Comparison of ENCODE assay signal across 12 mouse cellular contexts in the genomic region with DNA sequence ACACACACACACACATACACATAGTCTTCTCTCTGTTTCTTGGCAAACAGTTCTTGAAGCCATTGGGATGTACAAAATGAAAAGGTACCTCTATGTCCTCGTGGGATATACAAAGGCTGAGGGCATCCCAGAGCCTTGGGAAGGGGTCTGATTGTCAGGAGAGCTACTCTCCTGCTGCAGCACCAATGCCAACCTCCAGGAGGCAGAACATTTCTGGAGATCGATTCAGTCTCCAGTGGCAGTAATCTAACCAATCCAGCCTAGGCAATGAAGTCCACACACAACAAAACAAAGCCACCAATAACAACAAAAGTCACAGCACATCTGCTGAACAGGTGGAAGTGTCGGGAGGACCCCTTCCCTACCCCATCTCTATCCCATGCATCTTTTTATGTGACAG. TPM values are rescaled to one million over a fixed set of nuclear protein-coding genes. Genes with fewer than 3 reads are reported as not detected.
A peak's percentile ranks its signal among the peaks of the same experiment; 100 is the strongest.
DNase-seq lines count a peak whose midpoint lies in the region; ATAC-seq and TF ChIP-seq lines count a peak whose summit lies in the region.
"Had no signal": no experiment of that assay in that cellular context is flagged by ENCODE, and none has a peak within 500 bp of the region (broad histone marks: within the 10 kb centered on the region; RNA-seq: fewer than 3 reads in every experiment).

No protein-coding gene starts in this region.

- DNase-seq in hindbrain, postnatal 0 days (ENCODE audit: low spot score) = no peak
- DNase-seq in 416B (ENCODE audit: low read depth) = peak; percentile 5
- DNase-seq in brain, adult 2 months (ENCODE audit: low read depth, low spot score) = peak; percentile 49
- DNase-seq in kidney, postnatal 14 days = peak; percentile 45
- no peak for DNase-seq in ovary, postnatal 10 days (ENCODE audit: low spot score)
- DNase-seq in frontal cortex, postnatal 36 days (ENCODE audit: low spot score in 2 of 2) = no peak
- DNase-seq in frontal cortex, postnatal 25 days (ENCODE audit: low spot score in 2 of 2) = no peak

- H3K4me2 ChIP-seq in hindbrain, postnatal 0 days (ENCODE audit: low read depth, low read length) = no peak overlapping the region
- no peak overlapping the region for H3K4me2 ChIP-seq in hindbrain, embryonic 13.5 days
- H3K4me2 ChIP-seq: lung, embryonic 15.5 days had no signal

- no peaks in the 10 kb centered on the region for H3K36me3 ChIP-seq in hindbrain, postnatal 0 days (ENCODE audit: insufficient read depth, low read length)
- no peaks in the 10 kb centered on the region for H3K36me3 ChIP-seq in hindbrain, embryonic 13.5 days
- H3K36me3 ChIP-seq: lung, embryonic 15.5 days had no signal

- no peak for ATAC-seq in hindbrain, postnatal 0 days
- no peak for ATAC-seq in hindbrain, embryonic 13.5 days (ENCODE audit: low FRiP score)
- ATAC-seq: hindbrain, embryonic 16.5 days; Patski had no signal

- no peak overlapping the region for H3K27ac ChIP-seq in hindbrain, postnatal 0 days
- no peak overlapping the region for H3K27ac ChIP-seq in hindbrain, embryonic 13.5 days
- H3K27ac ChIP-seq: lung, embryonic 15.5 days had no signal

- H3K27me3 ChIP-seq in hindbrain, postnatal 0 days (ENCODE audit: insufficient read depth, low read length) = no peaks in the 10 kb centered on the region
- H3K27me3 ChIP-seq in hindbrain, embryonic 13.5 days = no peaks in the 10 kb centered on the region
- H3K27me3 ChIP-seq: Patski had no signal

- H3K4me1 ChIP-seq in hindbrain, postnatal 0 days (ENCODE audit: insufficient read depth, low read length) = peaks cover 6% of the 10 kb centered on the region; the same call in 1 of the 2 replicates
- peaks cover 58% of the 10 kb centered on the region for H3K4me1 ChIP-seq in hindbrain, embryonic 13.5 days (replicated peaks)

- 51% methylated on average over 3 of the region's 3 CpGs for WGBS in hindbrain, postnatal 0 days
- 71% methylated on average over 3 of the region's 3 CpGs for WGBS in hindbrain, embryonic 13.5 days

- peak; percentile 53 for TF ChIP-seq CTCF in hindbrain, postnatal 0 days (IDR thresholded peaks at IDR 0.05; ENCODE audit: low read depth)

- H3K9ac ChIP-seq in hindbrain, postnatal 0 days (replicated peaks; ENCODE audit: low read length) = no peak overlapping the region
- no peak overlapping the region for H3K9ac ChIP-seq in hindbrain, embryonic 13.5 days
- H3K9ac ChIP-seq: lung, embryonic 15.5 days had no signal

- no peaks in the 10 kb centered on the region for H3K9me3 ChIP-seq in hindbrain, postnatal 0 days (ENCODE audit: low read length)
- H3K9me3 ChIP-seq in hindbrain, embryonic 13.5 days = no peaks in the 10 kb centered on the region
- H3K9me3 ChIP-seq: lung, embryonic 15.5 days had no signal

- no peak overlapping the region for H3K4me3 ChIP-seq in hindbrain, postnatal 0 days (ENCODE audit: low read length)
- H3K4me3 ChIP-seq in hindbrain, embryonic 13.5 days = no peak overlapping the region
- H3K4me3 ChIP-seq: erythroblast, embryonic 14.5 days; lung, embryonic 15.5 days had no signal

RNA-seq across cellular contexts. Expression of a gene that starts 38.2 kb away (rescaled TPM):
- 217 and 236 TPM in 2 replicates for total RNA-seq in hindbrain, postnatal 0 days (2014; rRNA removed)
- 116 and 130 TPM in 2 replicates for polyA plus RNA-seq in hindbrain, postnatal 0 days (2015; fragmentation: Nextera tagmentation; extraction: Ambion mirVana)
- polyA plus RNA-seq in hindbrain, embryonic 13.5 days (2015; fragmentation: Nextera tagmentation; extraction: Ambion mirVana) = 131 and 137 TPM in 2 replicates

Comparison
In these comparisons a context has a peak if more than half of its experiments do, and no peak if none do; other contexts are left out.
1. DNase-seq: peak in 416B (single experiment), brain, adult 2 months (single experiment) and kidney, postnatal 14 days (single experiment); none in hindbrain, postnatal 0 days (single experiment), ovary, postnatal 10 days (single experiment), frontal cortex, postnatal 36 days (0 of 2) and frontal cortex, postnatal 25 days (0 of 2).